ENCODE assay signal across 8 mouse cellular contexts in genomic region chr14:54884022-54884712, GRCm38 (mm10). TPM values are rescaled to one million over a fixed set of nuclear protein-coding genes. Genes with fewer than 3 reads are reported as not detected.
A peak's percentile ranks its signal among the peaks of the same experiment; 100 is the strongest.
DNase-seq lines count a peak whose midpoint lies in the region; ATAC-seq lines count a peak whose summit lies in the region.

No protein-coding gene starts in this region.

- peak; percentile 37 to 62 for DNase-seq in adrenal gland, adult (ENCODE audit: inconsistent age in 2 of 2, low spot score in 1 of 2)
- no peak for DNase-seq in adrenal gland, adult 18-20 months (ENCODE audit: low spot score in 2 of 2)
- no peak for DNase-seq in neural tube, embryonic 11.5 days (ENCODE audit: low spot score)
- no peak for DNase-seq in neural tube, embryonic 10.5 days (ENCODE audit: extremely low spot score, low spot score)
- DNase-seq in urinary bladder, postnatal 14 days (ENCODE audit: low spot score), result no peak
- no peak for DNase-seq in cerebellum, adult 18-20 months

- H3K27me3 ChIP-seq in neural tube, embryonic 11.5 days (ENCODE audit: control insufficient read depth, insufficient read depth, low read length), result no peaks in the 10 kb centered on the region
- H3K27me3 ChIP-seq in limb, embryonic 13.5 days, result no peaks in the 10 kb centered on the region
- no peaks in the 10 kb centered on the region for H3K27me3 ChIP-seq in stomach, embryonic 16.5 days (ENCODE audit: control insufficient read depth, insufficient read depth, low read length)

- no peaks in the 10 kb centered on the region for H3K36me3 ChIP-seq in neural tube, embryonic 11.5 days (ENCODE audit: control insufficient read depth, insufficient read depth, low read length)
- H3K36me3 ChIP-seq in limb, embryonic 13.5 days, result peaks cover 14% of the 10 kb centered on the region
- peaks cover 7% of the 10 kb centered on the region; the same call in 1 of the 2 replicates for H3K36me3 ChIP-seq in stomach, embryonic 16.5 days (ENCODE audit: control insufficient read depth, insufficient read depth, low read length)

- H3K9ac ChIP-seq in neural tube, embryonic 11.5 days (ENCODE audit: low read length), result peak overlapping the region; percentile 53
- peak overlapping the region; percentile 86 for H3K9ac ChIP-seq in limb, embryonic 13.5 days
- H3K9ac ChIP-seq in stomach, embryonic 16.5 days (ENCODE audit: low read length), result peak overlapping the region; percentile 90

- ATAC-seq in neural tube, embryonic 11.5 days (ENCODE audit: insufficient read depth, low FRiP score, low TSS enrichment), result no peak
- peak; percentile 1; the same call in 1 of the 2 replicates for ATAC-seq in limb, embryonic 13.5 days (ENCODE audit: low FRiP score, low read depth)
- peak; percentile 19; the same call in 1 of the 2 replicates for ATAC-seq in stomach, embryonic 16.5 days (ENCODE audit: insufficient read depth, low FRiP score)

- H3K9me3 ChIP-seq in neural tube, embryonic 11.5 days (ENCODE audit: control insufficient read depth, low read length), result no peaks in the 10 kb centered on the region
- no peaks in the 10 kb centered on the region for H3K9me3 ChIP-seq in limb, embryonic 13.5 days
- no peaks in the 10 kb centered on the region for H3K9me3 ChIP-seq in stomach, embryonic 16.5 days (replicated peaks; ENCODE audit: control insufficient read depth, low read length)

- H3K4me3 ChIP-seq in neural tube, embryonic 11.5 days (ENCODE audit: low read depth, low read length), result peak overlapping the region; percentile 54
- peak overlapping the region; percentile 71 for H3K4me3 ChIP-seq in limb, embryonic 13.5 days
- peak overlapping the region; percentile 70 for H3K4me3 ChIP-seq in stomach, embryonic 16.5 days (replicated peaks; ENCODE audit: low read length)

- 34% methylated on average over 21 of the region's 21 CpGs for WGBS in neural tube, embryonic 11.5 days
- 27% methylated on average over 21 of the region's 21 CpGs for WGBS in limb, embryonic 13.5 days
- 18% methylated on average over 21 of the region's 21 CpGs for WGBS in stomach, embryonic 16.5 days

- H3K4me1 ChIP-seq in neural tube, embryonic 11.5 days (ENCODE audit: control insufficient read depth, insufficient read depth, low read length), result peaks cover 7% of the 10 kb centered on the region
- peaks cover 22% of the 10 kb centered on the region for H3K4me1 ChIP-seq in limb, embryonic 13.5 days
- peaks cover 25% of the 10 kb centered on the region for H3K4me1 ChIP-seq in stomach, embryonic 16.5 days (ENCODE audit: control insufficient read depth, insufficient read depth, low read length)

- H3K27ac ChIP-seq in neural tube, embryonic 11.5 days (ENCODE audit: low read depth, low read length), result peak overlapping the region; percentile 75
- peak overlapping the region; percentile 95 for H3K27ac ChIP-seq in limb, embryonic 13.5 days
- H3K27ac ChIP-seq in stomach, embryonic 16.5 days (ENCODE audit: low read length), result peak overlapping the region; percentile 97

- H3K4me2 ChIP-seq in neural tube, embryonic 11.5 days (ENCODE audit: low read depth), result peak overlapping the region; percentile 66
- H3K4me2 ChIP-seq in limb, embryonic 13.5 days (replicated peaks), result peak overlapping the region; percentile 86
- H3K4me2 ChIP-seq in stomach, embryonic 16.5 days (ENCODE audit: low read depth, low read length), result peak overlapping the region; percentile 74

RNA-seq across cellular contexts. Expression of gene Gm20521, which starts 0.9 kb away (rescaled TPM):
- 1 to 10 TPM; 1.2 to 3.9 TPM for total RNA-seq in adrenal gland, adult 18-20 months (2021)
- 0.20 TPM in 1 of 2 replicates, not detected in the other for polyA plus RNA-seq in neural tube, embryonic 11.5 days (2014; fragmentation: Nextera tagmentation; extraction: Ambion mirVana)
- 0.13 and 0.42 TPM in 2 replicates for polyA plus RNA-seq in limb, embryonic 13.5 days (2015; fragmentation: Nextera tagmentation; extraction: Ambion mirVana)
- polyA plus RNA-seq in stomach, embryonic 16.5 days (2015; fragmentation: Nextera tagmentation; extraction: Ambion mirVana), result 0.12 TPM in 1 of 2 replicates, not detected in the other

RNA-seq across cellular contexts. Expression of gene Bcl2l2, which starts 1.0 kb away (rescaled TPM):
- total RNA-seq in adrenal gland, adult 18-20 months (2021), result 10 to 100 TPM; 53.1 to 59.3 TPM
- 2.9 and 3.7 TPM in 2 replicates for polyA plus RNA-seq in neural tube, embryonic 11.5 days (2014; fragmentation: Nextera tagmentation; extraction: Ambion mirVana)
- polyA plus RNA-seq in limb, embryonic 13.5 days (2015; fragmentation: Nextera tagmentation; extraction: Ambion mirVana), result 4.0 and 4.4 TPM in 2 replicates
- 4.0 and 4.2 TPM in 2 replicates for polyA plus RNA-seq in stomach, embryonic 16.5 days (2015; fragmentation: Nextera tagmentation; extraction: Ambion mirVana)

RNA-seq across cellular contexts. Expression of gene Ppp1r3e, which starts 6.8 kb away (rescaled TPM):
- 10 to 100 TPM; 14.2 to 17.2 TPM for total RNA-seq in adrenal gland, adult 18-20 months (2021)
- polyA plus RNA-seq in neural tube, embryonic 11.5 days (2014; fragmentation: Nextera tagmentation; extraction: Ambion mirVana), result 1.3 and 1.5 TPM in 2 replicates
- polyA plus RNA-seq in limb, embryonic 13.5 days (2015; fragmentation: Nextera tagmentation; extraction: Ambion mirVana), result 0.60 and 1.6 TPM in 2 replicates
- 1.2 TPM in 2 replicates for polyA plus RNA-seq in stomach, embryonic 16.5 days (2015; fragmentation: Nextera tagmentation; extraction: Ambion mirVana)

RNA-seq across cellular contexts. Expression of gene Pabpn1, which starts 8.1 kb away (rescaled TPM):
- 100 to 1,000 TPM; 137 to 177 TPM for total RNA-seq in adrenal gland, adult 18-20 months (2021)
- polyA plus RNA-seq in neural tube, embryonic 11.5 days (2014; fragmentation: Nextera tagmentation; extraction: Ambion mirVana), result 171 and 179 TPM in 2 replicates
- polyA plus RNA-seq in limb, embryonic 13.5 days (2015; fragmentation: Nextera tagmentation; extraction: Ambion mirVana), result 139 TPM in 2 replicates
- 67.8 and 78.6 TPM in 2 replicates for polyA plus RNA-seq in stomach, embryonic 16.5 days (2015; fragmentation: Nextera tagmentation; extraction: Ambion mirVana)

RNA-seq across cellular contexts. Expression of gene Homez, which starts 13.4 kb away (rescaled TPM):
- 10 to 100 TPM; 12.8 to 15.6 TPM for total RNA-seq in adrenal gland, adult 18-20 months (2021)
- 19.3 and 21.9 TPM in 2 replicates for polyA plus RNA-seq in neural tube, embryonic 11.5 days (2014; fragmentation: Nextera tagmentation; extraction: Ambion mirVana)
- 8.9 and 12.7 TPM in 2 replicates for polyA plus RNA-seq in limb, embryonic 13.5 days (2015; fragmentation: Nextera tagmentation; extraction: Ambion mirVana)
- polyA plus RNA-seq in stomach, embryonic 16.5 days (2015; fragmentation: Nextera tagmentation; extraction: Ambion mirVana), result 7.7 and 8.6 TPM in 2 replicates

Comparison
In these comparisons a context has a peak if more than half of its experiments do, and no peak if none do; other contexts are left out.
1. DNase-seq: peak in adrenal gland, adult (2 of 2); none in adrenal gland, adult 18-20 months (0 of 2), neural tube, embryonic 11.5 days (single experiment), neural tube, embryonic 10.5 days (single experiment), urinary bladder, postnatal 14 days (single experiment) and cerebellum, adult 18-20 months (0 of 2).
2. Peak in every context shown above with its lines, with median percentiles within 50 percentile points of each other: H3K27ac ChIP-seq, H3K4me2 ChIP-seq, H3K4me3 ChIP-seq and H3K9ac ChIP-seq.